Mouse (Mus musculus) midbrain, postnatal 0 days (tissue): ENCODE data around the gene Smurf1. TPM values are rescaled to one million over a fixed set of nuclear protein-coding genes. Genes with fewer than 3 reads are reported as not detected.

Experiments used
- ATAC-seq: fragments of 200-750 bp; cut with Nextera tagmentation; 2 replicates; pipeline ENCODE4 v1.8.0; 2017; ENCODE audit warnings: moderate number of reproducible peaks, mild to moderate bottlenecking, moderate TSS enrichment, moderate library complexity; ENCODE audit not compliant: low FRiP score
- DNase-seq: peaks from one replicate; pipeline ENCODE4 v3.0.0-alpha.2; 2015; ENCODE audit warnings: low spot score
- H3K27ac ChIP-seq: fragments of 300-500 bp; sonication (generic); 2 replicates; pipeline ENCODE4 v1.5.1; 2014; ENCODE audit warnings: low read depth, mild to moderate bottlenecking, low read length, mixed read lengths
- H3K27me3 ChIP-seq: fragments of 300-500 bp; sonication (generic); 2 replicates; pipeline ENCODE4 v1.6.1; 2014; ENCODE audit warnings: low read length, control low read depth, mixed read lengths; ENCODE audit not compliant: insufficient read depth
- H3K36me3 ChIP-seq: fragments of 300-500 bp; sonication (generic); 2 replicates; pipeline ENCODE4 v1.6.1; 2014; ENCODE audit warnings: low read length, control low read depth, mixed read lengths; ENCODE audit not compliant: insufficient read depth
- H3K4me1 ChIP-seq: fragments of 300-500 bp; sonication (generic); 2 replicates; pipeline ENCODE4 v1.6.1; 2014; ENCODE audit warnings: mild to moderate bottlenecking, control low read depth, antibody characterized with exemption, low read length, mixed read lengths; ENCODE audit not compliant: insufficient read depth
- H3K4me2 ChIP-seq: fragments of 300-500 bp; sonication (generic); 2 replicates; pipeline ENCODE4 v1.6.1; 2014; ENCODE audit warnings: low read depth, mild to moderate bottlenecking, low read length, mixed read lengths; ENCODE audit not compliant: poor library complexity, severe bottlenecking
- H3K4me3 ChIP-seq: fragments of 300-500 bp; sonication (generic); 2 replicates; pipeline ENCODE4 v1.5.1; 2014; ENCODE audit warnings: low read depth, mild to moderate bottlenecking, low read length, moderate library complexity
- H3K9ac ChIP-seq: fragments of 300-500 bp; sonication (generic); replicated peaks from 2 replicates; pipeline ENCODE4 v1.6.1; 2014; ENCODE audit warnings: mild to moderate bottlenecking, low read length, moderate library complexity, mixed read lengths; ENCODE audit not compliant: poor library complexity, severe bottlenecking
- H3K9me3 ChIP-seq: fragments of 300-500 bp; sonication (generic); 2 replicates; pipeline ENCODE4 v1.6.1; 2016; ENCODE audit warnings: low read length, control low read depth
- CTCF ChIP-seq: IDR thresholded peaks from 2 replicates; pipeline ENCODE4 v1.5.1; 2016; ENCODE audit warnings: antibody characterized with exemption, mild to moderate bottlenecking
- WGBS: fragments of 180-500 bp; shearing (Covaris S2); extraction: QIAGEN DNeasy Blood & Tissue Kit; methylation state at CpG from one replicate; pipeline ENCODE4 v1.1.7; 2014; 5-methylcytosine and 5-hydroxymethylcytosine counted together
- polyA plus RNA-seq: library from polyadenylated mRNA; unstranded; fragments of >200 nt; fragmentation: Nextera tagmentation; extraction: Ambion mirVana; gene quantifications from 2 replicates; pipeline ENCODE4 v1.2.1, GENCODE M21; 2015
- total RNA-seq: library from RNA; depleted of rRNA; stranded (reverse); fragments of >200 nt; gene quantifications from 2 replicates; pipeline ENCODE4 v1.2.3, GENCODE M21; 2014

Smurf1 gene
- total and polyA plus RNA-seq, 2 experiments from 2014 or later = 28.0 to 63.0 TPM

- no peak overlapping the region for H3K27ac ChIP-seq
- H3K36me3 ChIP-seq = no peaks in the 10 kb centered on the region
- 76% methylated on average over 8 of the region's 8 CpGs for WGBS
- ATAC-seq (no peak), DNase-seq (no peak)
- H3K27me3 ChIP-seq = no peaks in the 10 kb centered on the region
- H3K9me3 ChIP-seq = no peaks in the 10 kb centered on the region
- H3K4me3 ChIP-seq = no peak overlapping the region
- no peak for TF ChIP-seq CTCF
- H3K4me2 ChIP-seq = no peak overlapping the region
- no peak overlapping the region for H3K9ac ChIP-seq
- H3K4me1 ChIP-seq = 0 out of 2 replicates have a peak, but pooled peaks cover 5% of the 10 kb centered on the region
Measured at GRCm38 (mm10) chr5:144918204-144918603, 47.4 kb downstream of the Smurf1 start.

GRCm38 (mm10) chr5:144917172-144917571, 48.5 kb downstream of the Smurf1 start:
- ATAC-seq (no peak), DNase-seq (no peak)
- H3K36me3 ChIP-seq = no peaks in the 10 kb centered on the region
- no peak overlapping the region for H3K4me3 ChIP-seq
- no peaks in the 10 kb centered on the region for H3K27me3 ChIP-seq
- no peaks in the 10 kb centered on the region for H3K9me3 ChIP-seq
- H3K4me1 ChIP-seq = 0 out of 2 replicates have a peak, but pooled peaks cover 5% of the 10 kb centered on the region
- TF ChIP-seq CTCF = no peak
- 88% methylated on average over 6 of the region's 6 CpGs for WGBS
- no peak overlapping the region for H3K27ac ChIP-seq
- H3K9ac ChIP-seq = no peak overlapping the region
- no peak overlapping the region for H3K4me2 ChIP-seq

- Histone ChIP-seq H3K36me3 (no peaks in the 10 kb centered on the region), H3K4me3 (no peak overlapping the region), H3K4me1 (0 out of 2 replicates have a peak, but pooled peaks cover 5% of the 10 kb centered on the region), H3K9ac (no peak overlapping the region), H3K27me3 (no peaks in the 10 kb centered on the region), H3K27ac (no peak overlapping the region), H3K4me2 (no peak overlapping the region), H3K9me3 (no peaks in the 10 kb centered on the region)
- no peak for TF ChIP-seq CTCF
- WGBS = 72% methylated on average over 5 of the region's 5 CpGs
- ATAC-seq (no peak), DNase-seq (no peak)
Measured at GRCm38 (mm10) chr5:144915828-144916227, 49.8 kb downstream of the Smurf1 start.

GRCm38 (mm10) chr5:144914433-144914906, 51.2 kb downstream of the Smurf1 start:
- no peak for TF ChIP-seq CTCF
- Histone ChIP-seq H3K9me3 (no peaks in the 10 kb centered on the region), H3K4me3 (no peak overlapping the region), H3K9ac (no peak overlapping the region), H3K36me3 (no peaks in the 10 kb centered on the region), H3K27ac (no peak overlapping the region), H3K4me2 (no peak overlapping the region), H3K27me3 (no peaks in the 10 kb centered on the region), H3K4me1 (no peaks in the 10 kb centered on the region)
- ATAC-seq (no peak), DNase-seq (no peak)
- WGBS = 54% methylated on average over 7 of the region's 7 CpGs

- Histone ChIP-seq H3K36me3 (no peaks in the 10 kb centered on the region), H3K4me3 (no peak overlapping the region), H3K27ac (no peak overlapping the region), H3K9me3 (no peaks in the 10 kb centered on the region), H3K4me1 (no peaks in the 10 kb centered on the region), H3K27me3 (no peaks in the 10 kb centered on the region), H3K4me2 (no peak overlapping the region), H3K9ac (no peak overlapping the region)
- ATAC-seq = no peak
- peak; percentile 44 for DNase-seq
- no peak for TF ChIP-seq CTCF
- WGBS = 66% methylated on average over 16 of the region's 16 CpGs
Measured at GRCm38 (mm10) chr5:144913923-144914322, 51.7 kb downstream of the Smurf1 start.

GRCm38 (mm10) chr5:144913361-144913760, 52.3 kb downstream of the Smurf1 start:
- no peak for ATAC-seq
- H3K9ac ChIP-seq = no peak overlapping the region
- no peaks in the 10 kb centered on the region for H3K9me3 ChIP-seq
- H3K36me3 ChIP-seq = no peaks in the 10 kb centered on the region
- no peak overlapping the region for H3K27ac ChIP-seq
- 75% methylated on average over 5 of the region's 5 CpGs for WGBS
- H3K4me3 ChIP-seq = no peak overlapping the region
- no peaks in the 10 kb centered on the region for H3K4me1 ChIP-seq
- DNase-seq = no peak
- H3K4me2 ChIP-seq = no peak overlapping the region
- no peaks in the 10 kb centered on the region for H3K27me3 ChIP-seq
- TF ChIP-seq CTCF = no peak
